Mouse (Mus musculus) adrenal gland, postnatal 14 days (tissue): ENCODE results near the gene Deup1. TPM values are rescaled to one million over a fixed set of nuclear protein-coding genes. Genes with fewer than 3 reads are reported as not detected.
A peak's percentile ranks its signal among the peaks of the same experiment; 100 is the strongest.

Experiments used
- DNase-seq: peaks from one replicate; pipeline ENCODE4 v3.0.0; 2021; ENCODE audit warnings: mixed read lengths
- long read RNA-seq, 2 experiments: library from polyadenylated mRNA; stranded (forward); transcript quantifications; one replicate each; pipeline ENCODE4 v2.0.0; 2021
- total RNA-seq: library from RNA; stranded (reverse); gene quantifications from 2 replicates; pipeline ENCODE4 v1.2.3, GENCODE M21; 2021

Gene Deup1
- 0.37 and 0.38 TPM in 2 replicates for total RNA-seq
- long read RNA-seq, experiment 1: 0 reads
- long read RNA-seq, experiment 2, partial matches to known transcripts: 1 of 1 reads
- long read RNA-seq, experiment 2, other reads (novel, unspliced or antisense): 0 of 1 reads

DNA sequence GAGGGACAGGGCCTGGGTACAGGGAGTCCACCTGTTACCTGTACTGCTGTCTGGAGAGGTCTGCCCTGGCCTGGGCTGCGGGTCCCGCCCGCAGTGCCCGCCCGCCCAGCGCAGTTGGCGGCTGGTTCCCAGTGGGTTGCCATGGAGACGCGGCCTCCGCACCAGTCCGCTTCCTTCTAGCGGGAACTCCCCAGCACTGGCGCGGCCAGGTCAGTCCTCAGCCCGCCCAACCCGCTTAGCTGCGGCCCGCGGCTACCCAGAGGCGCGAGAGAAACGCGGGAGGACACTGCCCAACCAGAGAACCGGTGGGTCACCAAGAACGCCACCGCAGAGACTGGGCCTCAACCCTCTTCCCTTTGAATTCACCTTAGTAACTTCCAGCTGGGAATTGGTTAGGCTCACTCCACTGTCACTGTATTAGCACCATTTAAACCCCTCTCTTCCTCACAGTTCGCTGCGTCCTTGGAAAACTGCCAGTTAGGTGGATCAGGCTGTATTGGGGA lies at the start of gene Deup1:
TSS of gene Deup1 (minus strand) at position 149 of the 503 bp plus-strand sequence.
- peak; percentile 61 for DNase-seq

DNA sequence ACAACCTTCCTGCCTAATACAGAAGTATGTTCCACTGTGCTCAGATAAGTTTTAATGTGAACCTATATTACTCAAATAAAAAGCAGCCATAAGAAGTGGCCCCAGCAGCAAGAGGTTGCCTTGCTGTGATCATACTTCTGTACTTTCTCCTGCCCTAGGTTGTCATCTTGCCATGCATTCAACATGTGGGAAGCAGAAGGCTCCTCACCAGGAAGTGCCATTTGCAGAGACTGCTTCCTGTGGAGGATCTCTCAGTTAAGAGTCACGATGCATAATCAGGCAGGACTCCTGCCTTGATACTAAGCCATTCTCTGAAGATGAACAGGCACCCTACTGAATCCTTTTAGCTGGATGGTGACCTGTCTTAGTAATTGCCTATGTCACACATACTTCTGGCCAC lies 44.5 kb upstream of the Deup1 start:
- DNase-seq: no peak

DNA sequence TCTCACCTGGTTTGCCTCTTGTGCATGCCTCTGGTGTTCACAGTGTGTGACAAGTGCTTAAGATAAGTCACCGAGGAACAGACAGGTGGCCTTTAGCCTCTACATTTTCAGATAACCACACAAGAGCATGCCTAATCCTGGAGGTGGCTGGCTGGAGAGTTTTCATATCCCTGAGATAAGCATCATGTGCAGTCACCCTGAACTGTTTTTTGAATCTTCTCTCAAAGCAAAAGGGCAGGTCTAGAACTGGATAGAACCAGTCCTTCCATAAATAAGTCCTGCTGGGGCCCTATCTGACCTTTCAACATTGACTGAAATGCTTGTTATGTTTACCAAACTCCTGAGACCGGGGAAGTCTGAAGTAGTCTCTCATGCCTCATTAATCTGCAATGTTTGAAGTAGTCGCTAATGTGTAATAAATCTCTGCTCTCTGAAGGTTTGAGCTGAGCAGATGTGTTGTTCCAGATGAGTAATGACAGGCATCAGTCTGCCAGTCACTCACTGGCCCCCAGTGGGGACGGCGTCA lies 42.3 kb upstream of the Deup1 start:
- no peak for DNase-seq

DNA sequence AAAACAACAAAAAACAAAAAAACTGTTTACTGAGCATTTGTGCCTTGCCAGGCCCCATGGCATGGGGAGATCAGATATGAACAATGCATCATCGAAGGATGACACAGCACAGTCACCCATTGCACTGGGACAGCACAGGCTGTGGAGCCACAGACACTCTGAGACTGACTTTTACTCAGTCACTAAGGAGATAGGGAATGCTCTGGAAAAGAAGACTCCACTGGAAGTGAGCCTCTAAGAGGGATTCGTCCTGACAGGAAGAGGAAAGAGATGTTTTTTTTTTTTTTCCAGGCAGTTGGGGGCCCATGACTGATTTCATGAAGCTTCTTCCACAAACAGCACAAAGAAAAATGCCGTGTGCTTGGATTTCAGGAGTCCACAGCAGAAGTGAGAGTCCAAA lies 41.7 kb upstream of the Deup1 start:
- no peak for DNase-seq

DNA sequence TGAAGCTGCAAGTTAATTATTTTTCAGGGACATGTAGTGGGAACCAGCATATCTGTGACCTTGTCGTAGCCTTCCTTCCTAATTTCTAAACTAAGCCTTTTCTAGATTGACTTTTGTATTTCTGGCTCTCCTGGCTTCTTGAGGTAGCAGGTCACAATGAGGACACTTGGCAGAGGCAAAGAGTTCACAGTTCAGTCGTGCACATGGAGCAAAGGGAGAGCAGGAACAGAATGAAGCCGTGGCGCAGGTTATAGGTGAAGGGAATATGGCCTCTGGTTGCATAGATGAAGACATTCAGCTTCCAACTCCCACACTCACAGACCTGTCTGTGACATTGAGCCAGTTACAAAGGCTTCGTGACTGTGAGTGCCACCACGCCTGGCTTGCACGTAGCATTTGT lies 36.9 kb upstream of the Deup1 start:
- DNase-seq: no peak

DNA sequence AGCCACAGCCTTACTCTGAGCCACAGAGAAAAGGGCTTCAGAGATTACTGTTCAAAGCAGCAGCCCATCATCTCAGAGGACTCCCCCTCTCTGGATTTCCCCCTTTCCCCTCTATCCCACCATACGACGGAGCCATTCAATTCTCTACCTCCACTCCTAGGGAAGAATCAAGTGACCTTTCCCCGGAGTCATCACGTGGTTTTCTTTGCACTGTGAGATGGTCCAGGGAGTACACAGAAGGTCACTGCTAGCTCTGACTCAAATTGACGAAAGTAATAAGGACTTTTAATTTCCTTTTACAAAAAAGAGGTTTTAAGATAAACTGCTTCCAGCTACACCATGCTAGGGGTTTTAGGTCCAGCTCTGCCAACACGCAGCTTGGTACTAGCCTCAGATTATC lies 31.3 kb upstream of the Deup1 start:
- peak; percentile 24 for DNase-seq

DNA sequence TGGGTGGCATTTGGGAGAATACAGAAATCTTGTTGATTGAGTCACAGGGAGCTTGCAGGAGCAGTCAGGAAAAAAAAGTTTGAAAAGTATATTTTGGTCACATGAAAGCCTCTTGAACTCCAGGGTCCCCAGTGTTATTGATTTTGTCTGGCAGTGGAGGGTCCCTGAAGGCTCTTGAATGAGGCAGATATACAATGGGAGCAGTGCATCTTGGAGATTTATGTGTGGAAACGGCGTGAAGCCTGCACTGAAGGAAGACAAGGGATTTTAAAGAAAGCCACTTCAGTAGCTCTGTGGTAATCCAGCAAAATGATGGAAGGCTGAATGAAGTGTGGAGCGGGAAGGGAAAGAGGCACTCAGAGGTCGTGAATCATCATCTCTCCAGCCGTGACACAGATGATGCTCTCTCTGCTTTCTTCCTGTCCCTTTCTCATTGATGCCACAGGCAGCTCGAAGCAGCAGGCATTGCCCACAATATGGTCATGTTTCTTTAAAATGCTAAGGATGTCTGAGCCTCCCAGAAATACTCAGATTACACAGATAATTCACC lies 30.6 kb upstream of the Deup1 start:
- DNase-seq: peak; percentile 8

DNA sequence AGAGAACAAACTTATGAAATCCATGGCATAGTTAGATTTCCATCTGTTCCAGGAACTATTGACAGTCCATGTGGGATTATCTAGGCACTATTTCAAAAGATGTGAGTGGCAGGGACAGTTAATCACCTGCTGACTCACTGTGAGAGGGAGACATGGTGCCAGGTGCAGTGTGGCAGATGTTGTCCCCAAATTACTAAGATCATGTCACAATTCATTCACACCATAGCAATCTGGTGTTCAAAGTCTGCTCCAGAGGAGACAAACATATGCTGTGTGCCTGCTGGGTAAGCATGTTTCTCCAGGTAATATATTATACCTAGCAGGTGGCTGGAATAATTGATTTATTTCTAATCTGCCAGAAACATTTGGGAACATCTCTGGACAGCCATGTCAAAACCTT lies 25.3 kb upstream of the Deup1 start:
- no peak for DNase-seq

DNA sequence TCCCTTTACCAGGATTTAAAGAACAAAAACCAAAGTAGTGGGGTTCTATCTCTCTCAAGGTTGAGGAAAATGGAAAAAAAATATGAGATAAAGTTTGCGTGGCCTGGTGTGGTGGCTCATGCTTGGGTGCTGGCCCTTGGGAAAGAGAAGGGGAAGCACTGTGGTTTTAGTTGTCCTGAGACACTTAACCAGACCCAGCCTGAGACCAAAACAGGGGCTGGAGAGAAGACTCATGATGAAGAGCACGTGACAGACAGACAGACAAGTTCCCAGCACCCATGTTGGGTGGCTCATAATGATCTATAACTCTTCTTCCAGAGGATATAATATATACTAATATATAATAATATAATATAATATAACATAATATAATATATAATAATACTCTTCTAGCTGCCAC lies 22.2 kb upstream of the Deup1 start:
- no peak for DNase-seq

DNA sequence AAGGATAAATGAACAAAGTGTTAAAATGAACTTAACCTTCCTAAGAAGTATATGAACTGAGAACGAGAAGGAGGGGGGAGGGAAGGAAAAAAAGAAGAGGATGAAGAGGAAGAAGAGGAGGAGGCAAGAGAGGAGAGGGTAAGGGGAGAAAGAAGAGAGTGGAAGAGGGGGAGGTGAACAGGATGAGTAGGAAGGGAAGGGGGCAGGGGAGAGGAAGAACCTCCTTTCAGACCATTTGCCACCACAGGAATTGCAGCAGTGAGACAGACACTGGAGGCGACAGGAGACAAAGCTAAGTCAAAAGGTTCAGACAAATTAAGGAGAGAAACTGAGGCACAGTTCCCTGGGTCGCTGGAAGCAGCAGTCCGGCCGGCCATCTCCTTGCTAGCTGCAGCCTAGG lies 349 bp downstream of the Deup1 start:
- no peak for DNase-seq

DNA sequence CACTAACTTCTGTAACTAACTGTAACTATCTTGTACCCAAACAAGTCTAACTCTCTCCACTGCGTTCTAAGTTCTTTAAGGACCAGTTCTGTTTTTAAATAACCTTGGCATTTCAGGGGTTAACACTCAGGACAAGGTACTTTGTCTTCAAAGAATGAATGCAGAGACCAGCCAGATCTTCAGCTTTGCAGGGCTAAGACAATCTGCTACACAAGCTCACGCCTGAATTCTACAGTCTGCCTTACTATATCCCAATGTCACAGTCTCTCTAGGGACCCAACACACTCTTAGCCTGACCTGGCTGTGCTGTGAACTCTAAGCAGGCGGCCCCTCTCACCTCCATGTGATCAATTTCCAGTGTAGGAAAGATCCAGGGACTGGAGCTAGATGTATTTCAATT lies 3.0 kb downstream of the Deup1 start:
- no peak for DNase-seq

DNA sequence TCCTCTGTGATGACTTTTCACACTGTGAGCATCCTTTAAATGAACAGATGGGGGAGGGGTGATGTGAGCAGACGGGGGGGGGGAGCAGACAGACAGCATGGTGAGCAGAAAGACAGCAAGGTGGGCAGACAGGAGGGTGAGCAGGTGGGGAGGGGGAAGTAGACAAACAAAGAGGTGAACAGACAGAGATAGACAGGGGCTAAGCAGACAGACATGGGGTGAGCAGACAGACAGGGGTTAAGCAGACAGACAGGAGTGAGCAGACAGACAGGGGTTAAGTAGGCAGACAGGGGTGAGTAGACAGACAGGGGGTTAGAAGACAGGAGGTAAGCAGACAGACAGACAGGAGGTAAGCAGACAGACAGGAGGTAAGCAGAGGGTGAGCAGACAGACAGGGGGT lies 8.0 kb downstream of the Deup1 start:
- DNase-seq: no peak

DNA sequence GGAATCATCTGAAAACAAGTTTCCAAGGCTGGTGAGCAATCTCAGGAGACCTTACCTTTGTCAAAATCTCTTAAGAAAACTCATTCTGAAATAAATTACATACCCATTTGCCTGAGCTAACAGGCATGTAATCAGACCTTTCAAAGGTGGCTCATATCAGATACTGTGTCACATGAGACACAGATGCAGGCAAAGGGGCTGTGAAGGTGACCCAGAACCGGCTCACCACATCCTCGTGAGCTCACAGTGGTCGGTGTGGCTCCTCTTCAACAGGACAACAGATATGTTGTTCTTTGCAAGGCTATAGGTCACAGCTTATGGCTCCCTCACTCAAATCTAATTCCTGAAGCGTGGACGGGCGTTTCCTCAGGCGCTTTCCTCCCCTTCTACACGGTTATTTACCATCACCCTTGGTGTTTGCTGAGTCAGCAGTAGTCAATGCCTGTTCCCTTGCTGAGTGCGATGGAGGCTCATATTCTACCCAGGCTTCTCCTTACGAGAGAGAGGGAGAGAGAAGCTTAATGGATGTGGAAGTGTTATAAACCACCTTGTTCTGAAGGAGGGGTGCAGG lies 8.6 kb downstream of the Deup1 start:
- no peak for DNase-seq

DNA sequence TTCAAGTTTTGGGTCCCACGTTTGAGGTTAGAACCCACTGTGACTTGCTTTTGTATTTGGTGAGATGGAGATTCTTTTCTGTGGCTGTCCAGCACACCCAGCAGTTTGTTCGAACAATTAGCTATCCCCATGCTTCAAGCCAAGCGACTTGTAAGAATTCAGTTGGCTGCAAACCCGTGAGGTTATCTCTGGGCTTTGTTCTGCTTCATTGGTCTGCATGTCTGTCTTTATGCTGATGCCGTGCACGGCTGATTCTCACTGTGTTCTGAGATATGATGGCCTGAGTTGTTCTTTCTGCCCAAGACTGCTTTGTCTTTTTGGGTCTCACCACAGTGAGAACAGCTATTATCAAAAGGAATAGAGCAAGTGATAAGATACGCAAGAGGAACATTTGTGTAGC lies 10.7 kb downstream of the Deup1 start:
- no peak for DNase-seq

DNA sequence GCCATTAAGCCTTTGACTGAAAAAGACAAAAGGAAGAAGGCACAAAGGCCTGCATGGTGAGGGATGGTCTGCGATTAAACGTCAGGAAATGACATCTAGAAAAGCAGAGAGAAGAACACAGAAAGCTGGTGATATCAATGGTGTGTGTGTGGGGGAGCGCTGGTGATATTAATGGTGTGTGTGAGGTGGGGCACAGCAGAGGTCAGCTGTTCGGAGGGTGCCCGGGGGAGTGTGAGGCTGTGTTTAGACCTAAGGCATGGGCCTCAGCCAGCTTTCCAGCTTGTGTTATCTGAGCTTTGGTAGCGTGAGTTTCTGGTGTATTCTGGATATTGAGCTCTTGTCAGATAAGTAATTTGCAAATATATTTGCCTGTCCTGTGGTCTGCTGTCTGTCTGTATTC lies 11.3 kb downstream of the Deup1 start:
- no peak for DNase-seq

DNA sequence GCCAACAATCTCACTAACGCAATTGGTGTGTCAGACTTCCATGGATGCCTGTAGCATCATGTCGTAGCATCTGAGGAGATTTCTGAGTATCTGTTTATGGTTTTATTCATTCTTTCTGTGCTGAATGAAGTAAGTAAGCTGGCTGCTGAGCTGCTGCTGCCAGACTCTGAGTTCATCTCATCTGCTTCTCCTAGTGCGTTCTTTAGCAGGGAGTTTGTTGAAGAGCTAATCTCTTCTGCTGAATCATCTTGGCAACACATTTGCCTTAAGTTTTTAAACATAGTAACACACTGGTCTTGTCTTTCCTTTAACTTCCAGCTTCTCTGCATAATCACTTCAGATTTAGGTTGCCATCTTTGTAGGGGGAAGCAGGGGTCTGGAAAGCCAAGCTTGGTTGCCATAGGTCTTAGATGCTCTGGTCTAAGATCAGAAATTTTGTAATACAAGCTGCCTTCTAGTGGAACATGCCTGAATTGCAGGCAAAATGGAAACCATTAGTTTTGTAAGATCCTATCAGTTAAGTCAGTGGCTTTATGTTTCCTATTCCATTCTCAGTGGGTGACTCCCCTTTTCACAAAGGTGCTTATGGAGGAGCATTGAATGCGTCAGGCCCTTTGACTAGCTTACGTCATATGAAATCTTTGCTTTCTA lies 18.3 kb downstream of the Deup1 start:
- no peak for DNase-seq

DNA sequence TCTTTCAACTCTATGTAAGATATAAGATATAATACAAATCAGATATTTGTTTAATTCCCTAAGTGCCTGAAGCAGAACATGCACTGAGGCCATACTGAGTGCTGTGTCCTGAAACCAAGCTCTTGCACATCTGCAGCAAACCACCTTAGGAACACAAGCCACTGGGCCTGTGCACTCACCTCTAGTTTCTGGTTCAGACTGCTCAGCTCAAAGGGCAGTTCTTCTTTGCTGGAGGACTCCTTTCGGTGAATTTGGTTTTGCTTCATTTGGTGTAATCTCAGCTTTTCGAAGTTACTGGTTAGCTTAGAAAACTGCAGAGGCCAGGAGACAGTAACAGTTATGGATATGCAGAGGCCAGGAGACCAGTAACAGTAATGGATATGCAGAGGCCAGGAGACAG lies 20.1 kb downstream of the Deup1 start:
- DNase-seq: no peak

DNA sequence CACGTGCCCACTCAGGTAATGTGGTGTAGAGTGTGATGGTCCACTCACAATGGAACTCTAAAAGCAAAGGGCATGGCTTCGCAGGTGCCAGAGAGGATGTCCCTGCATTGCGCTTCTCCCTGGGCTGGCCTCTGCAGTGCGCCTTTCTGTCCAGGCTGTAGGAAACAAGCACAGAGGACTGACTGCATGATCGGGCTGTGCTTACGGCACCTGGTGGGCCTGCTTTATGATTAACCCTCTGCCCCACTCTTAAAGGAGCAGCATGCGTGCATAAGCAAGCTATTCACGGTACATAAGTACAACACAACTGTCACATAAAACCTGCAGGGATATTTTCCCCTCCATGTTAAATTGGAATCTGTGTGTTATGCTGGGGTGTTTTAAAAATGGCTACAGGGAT lies 24.6 kb downstream of the Deup1 start:
- no peak for DNase-seq

DNA sequence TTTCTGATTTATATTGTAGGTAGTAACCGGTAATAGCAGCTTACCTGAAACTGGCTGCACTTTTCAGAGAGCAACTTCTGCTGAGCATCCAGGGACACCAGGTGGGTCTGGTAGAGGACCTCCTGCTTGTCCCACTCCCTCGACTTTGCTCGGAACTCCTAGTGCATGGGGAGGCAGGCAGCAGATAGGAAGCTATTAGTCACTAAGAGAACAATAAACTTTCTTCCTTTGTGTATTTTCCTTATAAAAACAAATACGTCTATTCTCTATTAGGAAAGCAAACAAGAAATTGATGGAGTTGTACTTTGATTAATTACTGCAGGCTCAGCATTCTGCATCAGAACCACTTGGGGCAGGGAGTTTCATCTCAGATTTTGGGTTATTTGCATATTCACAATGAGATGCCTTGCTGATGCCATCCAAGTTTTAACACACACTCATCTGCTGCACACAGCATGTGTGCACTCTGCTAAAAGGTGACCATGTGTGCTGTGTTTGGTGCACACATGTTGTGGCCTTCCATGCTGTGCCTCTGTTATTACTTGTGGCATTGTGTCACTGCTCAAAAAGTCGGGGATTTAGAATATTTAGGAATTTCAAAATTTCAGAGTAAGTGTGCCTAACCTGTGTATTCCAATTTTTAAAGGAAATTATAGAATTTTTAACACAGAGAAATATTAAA lies 26.7 kb downstream of the Deup1 start:
- no peak for DNase-seq

DNA sequence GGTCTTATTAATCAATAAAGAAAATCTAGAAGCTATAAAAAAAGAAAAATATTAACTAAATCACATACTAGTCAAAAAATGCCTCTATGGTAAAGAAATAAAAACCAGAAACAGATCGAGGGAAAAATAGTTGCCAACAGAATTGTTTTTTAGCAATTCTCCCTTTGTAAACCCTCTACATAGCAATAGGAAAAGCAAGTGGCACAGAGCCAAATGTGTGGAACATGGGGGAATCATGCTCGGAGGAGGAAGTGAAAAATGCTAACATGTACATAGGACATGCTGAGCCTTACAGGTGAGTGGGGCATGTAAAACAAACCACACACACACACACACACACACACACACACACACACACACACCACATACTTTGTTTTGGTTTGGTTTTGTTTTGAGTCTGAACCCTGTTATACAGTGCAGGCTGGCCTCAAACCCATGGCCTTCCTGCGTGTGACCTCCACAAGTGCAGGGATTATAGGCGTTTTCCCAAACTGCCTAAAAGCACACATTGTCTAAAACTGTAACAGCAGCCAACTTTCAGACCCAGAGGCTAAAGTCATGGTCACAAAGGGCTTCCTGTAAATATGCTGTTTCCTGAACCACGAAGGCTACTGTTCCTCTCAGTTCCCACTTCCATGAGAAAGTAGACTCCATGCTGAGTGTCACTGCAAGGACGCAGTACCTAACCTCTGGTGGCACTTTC lies 27.4 kb downstream of the Deup1 start:
- no peak for DNase-seq

DNA sequence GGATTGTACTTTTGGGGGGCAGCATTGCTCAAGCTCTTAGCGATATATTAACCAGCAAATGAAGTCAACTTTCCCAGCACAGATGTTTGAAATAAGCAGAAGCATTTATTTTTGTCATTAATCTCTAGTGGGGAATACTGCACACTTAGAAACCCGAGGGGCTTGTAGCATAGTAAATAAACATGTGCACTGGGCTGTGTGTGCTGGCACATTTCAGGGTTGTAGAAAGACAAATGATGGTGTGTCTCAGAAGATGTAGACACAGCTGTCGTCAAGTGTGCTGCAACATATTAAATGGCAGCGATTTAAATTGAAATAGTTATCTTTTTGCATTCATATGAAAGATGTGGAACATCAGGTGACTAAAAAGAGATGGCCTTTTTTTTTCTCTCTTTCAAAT lies 31.1 kb downstream of the Deup1 start:
- DNase-seq: no peak

DNA sequence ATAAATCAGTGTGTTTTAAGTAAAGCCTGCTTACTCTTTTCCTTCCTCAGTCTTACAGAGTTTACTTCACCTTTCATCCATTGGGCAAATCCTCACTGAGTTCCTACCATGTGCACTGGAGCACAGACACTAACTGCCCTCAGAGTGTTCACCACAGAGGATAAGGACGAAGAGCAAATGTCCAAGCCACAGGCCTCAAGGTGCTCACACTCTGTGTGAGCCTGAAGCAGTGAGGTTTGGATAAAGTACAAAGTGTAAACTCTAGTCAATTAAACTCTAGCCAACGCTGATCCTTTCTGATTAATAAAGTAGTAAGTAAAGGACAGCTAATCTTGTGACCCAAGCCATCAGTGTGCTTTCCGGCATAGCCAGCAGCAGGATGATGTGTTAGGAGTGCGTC lies 33.6 kb downstream of the Deup1 start:
- DNase-seq: no peak
